Mouse (Mus musculus) layer of hippocampus, adult 8-10 months (tissue): ENCODE measurements at regions not wholly inside any gene's neighbourhood (a gene's known extent, or its start where the extent isn't known, plus 50 kb on each side); places are given as distances from the start of the nearest gene placed in this dataset.

Experiments
- DNase-seq, 2 experiments: peaks; one replicate each; pipeline ENCODE4 v3.0.0; 2022; ENCODE audit warnings: low spot score in 2 of 2

GRCm38 (mm10) chr3:154391629-154392028 lies 61.2 kb upstream of the Lhx8 start:
- DNase-seq = no peak

DNA sequence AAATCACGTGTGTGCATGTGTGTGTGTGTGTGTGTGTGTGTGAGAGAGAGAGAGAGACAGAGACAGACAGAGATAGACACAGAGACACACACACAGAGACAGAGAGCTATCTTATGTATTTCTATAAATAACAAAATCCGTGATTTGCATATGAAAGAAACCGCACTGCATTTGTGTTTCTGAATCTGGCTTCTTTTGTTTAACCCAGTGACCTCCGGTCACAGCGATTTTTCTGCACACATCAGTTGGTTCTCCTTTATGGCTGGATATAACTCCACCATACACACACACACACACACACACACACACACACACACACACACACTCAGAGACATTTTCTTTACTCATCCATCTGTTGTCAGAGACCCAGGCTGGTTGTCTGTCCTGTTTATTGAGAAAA lies 58.2 kb upstream of the Lhx8 start:
- no peak for DNase-seq

- DNase-seq = no peak
Observed at GRCm38 (mm10) chr3:154387271-154387670, 56.8 kb upstream of the Lhx8 start.

DNA sequence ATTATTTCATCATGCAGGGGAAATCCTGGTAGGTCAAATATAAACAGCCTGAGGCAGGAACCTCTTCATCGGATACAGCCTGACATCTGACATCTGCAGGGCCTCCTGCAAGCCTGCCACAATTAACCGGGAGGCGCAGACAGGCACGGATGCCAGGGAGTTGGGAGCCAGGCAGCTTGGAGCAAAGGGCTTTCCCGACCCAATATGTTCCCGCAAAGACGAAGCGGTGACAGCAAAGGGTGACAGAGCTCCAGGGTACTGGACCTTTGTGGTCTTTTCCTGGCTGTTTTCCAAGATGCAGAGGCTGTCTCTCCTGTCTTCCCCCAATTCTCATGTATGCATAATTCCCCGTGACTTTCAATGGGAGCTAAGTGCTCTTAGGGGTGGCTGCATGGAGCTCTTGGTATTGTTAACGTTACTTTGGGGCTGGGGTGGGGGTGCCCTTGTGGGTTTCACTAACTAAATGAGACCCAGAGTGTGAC lies 55.4 kb upstream of the Lhx8 start:
- no peak for DNase-seq

DNA sequence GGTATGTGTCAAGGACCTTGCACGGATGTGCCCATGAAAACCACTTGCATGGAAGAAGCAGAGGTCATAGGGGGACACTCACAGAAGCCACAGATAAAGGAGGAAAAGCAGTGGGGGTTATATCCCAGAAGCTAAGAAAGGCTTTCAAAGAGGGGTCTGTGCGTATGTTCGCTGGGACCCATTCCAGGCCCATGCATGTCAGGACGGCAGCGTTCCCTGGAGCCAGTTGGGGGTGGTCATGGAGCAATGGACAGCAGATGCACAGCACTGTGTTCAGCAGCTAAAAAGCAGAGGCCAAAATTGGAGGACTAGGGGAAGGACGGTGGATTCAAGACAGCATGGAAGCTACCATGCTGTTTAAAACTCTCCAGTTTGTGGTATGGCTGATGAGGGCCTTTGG lies 52.4 kb upstream of the Lhx8 start:
- DNase-seq = no peak

DNA sequence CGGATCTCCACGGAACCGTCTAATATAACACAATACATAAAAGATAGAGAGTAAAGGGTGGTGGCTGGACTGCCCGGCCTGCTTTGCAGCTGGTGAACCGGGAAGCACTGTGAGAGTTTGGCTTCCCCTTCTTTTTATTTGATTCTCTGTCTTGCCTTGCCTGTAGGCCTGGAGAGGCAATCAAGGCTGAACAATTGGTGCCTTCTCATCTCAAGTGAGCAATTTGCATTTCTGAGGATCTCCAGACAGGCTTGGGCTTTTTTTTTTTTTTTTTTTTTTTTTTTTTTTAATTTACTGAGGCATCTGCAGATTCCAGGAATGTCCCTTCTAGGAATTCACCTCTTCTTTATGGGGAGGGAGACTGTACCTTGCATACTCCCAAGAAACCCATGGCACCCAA lies 51.1 kb upstream of the Lhx8 start:
- no peak for DNase-seq
